23 mouse cellular contexts compared by ENCODE assay signal in genomic region chr1:72992209-72992608, GRCm38 (mm10). TPM values are rescaled to one million over a fixed set of nuclear protein-coding genes. Genes with fewer than 3 reads are reported as not detected.
"Had no signal": no experiment of that assay in that cellular context is flagged by ENCODE, and none has a peak within 500 bp of the region (broad histone marks: within the 10 kb centered on the region; RNA-seq: fewer than 3 reads in every experiment).

No protein-coding gene starts in this region.

- H3K4me2 ChIP-seq: neural tube, embryonic 15.5 days; stomach, embryonic 15.5 days had no signal

- H3K9ac ChIP-seq: neural tube, embryonic 15.5 days; stomach, embryonic 15.5 days had no signal

- H3K4me3 ChIP-seq: neural tube, embryonic 15.5 days; stomach, embryonic 15.5 days had no signal

- DNase-seq: retina, postnatal 1 day; right cerebral cortex, adult 18-20 months; right cerebral cortex, postnatal 14 days; right cerebral cortex, postnatal 25 days; right cerebral cortex, postnatal 4 days; spleen, adult 18-20 months; thymus, adult 18-20 months; thymus, adult 2 months; thymus, postnatal 14 days; thymus, postnatal 25 days; thymus, postnatal 36 days; thymus, postnatal 4 days had no signal

- H3K27ac ChIP-seq: neural tube, embryonic 15.5 days; stomach, embryonic 15.5 days; stomach, postnatal 0 days had no signal

- H3K4me1 ChIP-seq: neural tube, embryonic 15.5 days; stomach, embryonic 15.5 days had no signal

- H3K27me3 ChIP-seq: neural tube, embryonic 15.5 days; stomach, embryonic 15.5 days had no signal

- H3K9me3 ChIP-seq: neural tube, embryonic 15.5 days; stomach, embryonic 15.5 days had no signal

- H3K36me3 ChIP-seq: neural tube, embryonic 15.5 days; stomach, embryonic 15.5 days had no signal

RNA-seq across cellular contexts. Expression of gene Tnp1, which starts 23.5 kb away (rescaled TPM):
- total RNA-seq: neutrophil, adult 5-6 weeks had no signal
- polyA plus RNA-seq: neural tube, embryonic 14.5 days; neural tube, embryonic 15.5 days; small intestine, adult 2 months; spleen, adult 2 months; stomach, embryonic 14.5 days; stomach, embryonic 15.5 days; stomach, embryonic 16.5 days; stomach, postnatal 0 days; thymus, postnatal 0 days; urinary bladder, adult 2 months had no signal
